Mouse (Mus musculus) urinary bladder, postnatal 10 days (tissue): Measurements from ENCODE around the gene Atf1.

ENCODE experiments used
- DNase-seq: peaks from one replicate; pipeline ENCODE4 v3.0.0; 2022; ENCODE audit warnings: low spot score

The Atf1 gene

DNA sequence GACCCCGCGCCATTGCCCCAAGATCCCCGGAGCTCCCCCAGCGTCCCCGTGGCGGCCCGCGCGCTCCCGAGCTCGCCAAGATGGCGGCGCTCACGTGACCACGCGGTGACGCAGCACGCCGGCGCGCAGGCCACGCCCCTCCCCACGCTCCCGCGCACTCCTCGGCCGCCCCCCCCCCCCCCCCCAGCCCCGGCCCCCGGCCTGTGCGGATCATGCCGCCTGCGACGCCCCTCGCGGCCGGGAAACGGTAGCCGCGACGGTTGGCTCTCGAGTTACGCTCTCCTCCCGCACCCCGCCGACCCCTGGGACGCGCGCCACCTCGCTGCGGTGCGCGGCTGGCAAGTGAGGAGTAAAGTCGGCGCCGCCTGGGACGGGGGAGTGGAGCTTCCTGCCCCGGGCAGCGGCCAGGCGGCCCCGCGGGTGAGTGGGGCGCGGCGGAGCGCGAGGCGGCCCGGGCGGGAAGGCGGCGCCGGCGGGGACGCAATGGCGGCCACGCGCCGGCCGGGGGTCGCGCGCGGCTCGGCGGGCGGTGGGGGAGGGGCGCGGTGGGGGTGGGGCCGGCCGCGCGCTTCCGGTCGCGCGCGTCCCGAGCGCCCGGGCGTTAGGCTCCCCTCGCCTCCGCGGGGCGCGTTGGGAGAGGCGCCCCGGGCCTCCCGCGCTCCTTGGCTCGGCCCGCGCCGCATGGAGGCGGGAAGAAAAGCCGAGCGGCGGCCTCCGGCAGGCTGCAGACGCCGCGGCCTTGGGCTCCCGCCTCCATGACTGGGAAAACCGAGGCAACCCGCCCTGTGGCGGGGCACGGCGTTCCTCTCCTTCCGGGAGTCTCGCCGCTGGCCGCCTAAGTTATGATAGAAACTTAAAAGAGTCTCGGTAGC lies at the start of gene Atf1:
Gene Atf1 (plus strand): TSS at position 157 of the 872 bp plus-strand sequence.
- peak; percentile 59 for DNase-seq

DNA sequence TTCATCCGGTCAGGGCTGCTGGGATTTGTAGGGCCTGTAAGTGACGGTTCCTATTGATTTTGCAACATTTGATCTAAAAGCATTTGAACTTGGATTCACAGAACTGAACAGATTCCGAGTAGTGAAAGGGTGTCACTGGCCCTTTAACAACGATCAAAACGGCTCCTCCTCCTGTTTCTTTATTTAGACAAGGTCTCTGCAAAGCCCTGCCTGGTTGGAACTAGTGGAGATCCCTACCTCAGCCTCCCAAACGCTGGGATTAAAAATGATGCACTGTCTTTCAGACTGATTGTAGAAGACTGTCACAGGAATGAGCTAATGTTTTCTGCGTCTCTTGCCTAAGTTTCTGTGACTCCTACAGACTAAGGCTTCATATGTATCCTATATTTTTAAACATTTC lies 49.1 kb upstream of the Atf1 start:
- DNase-seq = no peak

DNA sequence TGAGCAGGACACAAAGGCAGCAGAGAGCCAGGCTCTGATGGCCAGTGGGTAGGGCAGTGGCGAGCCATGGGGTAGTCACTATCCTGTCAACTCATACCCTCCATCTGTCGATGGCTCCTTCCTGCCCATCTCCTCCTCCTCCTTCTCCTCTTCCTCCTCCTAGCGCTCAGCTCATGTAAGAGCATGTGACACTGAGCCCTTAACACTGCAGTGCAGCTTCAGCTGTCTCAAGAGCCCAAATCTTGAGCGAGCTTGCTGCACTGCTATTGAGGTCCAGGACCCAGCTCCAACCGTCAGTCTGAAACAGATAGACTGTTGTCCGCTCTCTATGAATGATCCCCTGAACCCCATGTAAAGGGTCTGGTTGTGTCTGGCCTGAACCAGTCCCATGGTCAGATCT lies 47.9 kb upstream of the Atf1 start:
- no peak for DNase-seq

DNA sequence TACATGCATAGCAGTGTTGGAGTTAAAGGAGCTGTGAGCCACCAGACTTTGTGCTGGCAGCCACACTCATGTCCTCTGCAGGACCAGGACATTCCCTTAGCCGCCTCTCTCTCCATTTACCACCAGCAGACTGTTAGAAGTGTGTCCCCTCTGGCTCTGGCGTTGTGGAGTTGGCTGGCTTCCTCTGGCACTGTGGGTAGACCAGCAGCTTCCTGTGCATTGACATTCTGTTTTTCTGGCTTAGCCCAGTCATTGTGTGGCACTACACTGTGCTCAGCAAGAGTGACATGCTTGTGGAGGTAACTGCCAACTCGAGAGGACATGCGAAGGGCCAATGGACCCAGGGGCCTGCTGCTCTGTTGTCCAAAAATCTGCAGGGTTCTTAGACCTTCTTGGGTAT lies 47.4 kb upstream of the Atf1 start:
- DNase-seq = no peak

DNA sequence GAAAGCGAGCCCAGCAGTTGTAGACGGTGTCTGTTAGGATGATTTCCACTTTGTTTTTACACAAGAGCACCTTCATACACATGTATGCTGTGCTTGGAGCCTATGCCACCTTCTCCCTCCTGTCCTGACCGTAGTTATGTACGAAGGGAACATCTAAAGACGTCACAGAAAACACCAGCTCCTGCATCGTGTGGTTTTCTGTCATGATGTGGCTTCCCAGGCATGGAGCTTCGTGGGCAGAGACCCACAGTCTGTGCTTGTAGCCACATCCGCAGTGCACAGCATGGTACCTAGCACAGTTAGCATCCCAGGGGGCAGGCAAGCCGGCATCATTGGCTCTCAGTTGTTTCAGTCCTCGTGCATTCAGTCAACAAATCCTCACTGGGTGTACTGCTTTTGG lies 45.8 kb upstream of the Atf1 start:
- DNase-seq = no peak

DNA sequence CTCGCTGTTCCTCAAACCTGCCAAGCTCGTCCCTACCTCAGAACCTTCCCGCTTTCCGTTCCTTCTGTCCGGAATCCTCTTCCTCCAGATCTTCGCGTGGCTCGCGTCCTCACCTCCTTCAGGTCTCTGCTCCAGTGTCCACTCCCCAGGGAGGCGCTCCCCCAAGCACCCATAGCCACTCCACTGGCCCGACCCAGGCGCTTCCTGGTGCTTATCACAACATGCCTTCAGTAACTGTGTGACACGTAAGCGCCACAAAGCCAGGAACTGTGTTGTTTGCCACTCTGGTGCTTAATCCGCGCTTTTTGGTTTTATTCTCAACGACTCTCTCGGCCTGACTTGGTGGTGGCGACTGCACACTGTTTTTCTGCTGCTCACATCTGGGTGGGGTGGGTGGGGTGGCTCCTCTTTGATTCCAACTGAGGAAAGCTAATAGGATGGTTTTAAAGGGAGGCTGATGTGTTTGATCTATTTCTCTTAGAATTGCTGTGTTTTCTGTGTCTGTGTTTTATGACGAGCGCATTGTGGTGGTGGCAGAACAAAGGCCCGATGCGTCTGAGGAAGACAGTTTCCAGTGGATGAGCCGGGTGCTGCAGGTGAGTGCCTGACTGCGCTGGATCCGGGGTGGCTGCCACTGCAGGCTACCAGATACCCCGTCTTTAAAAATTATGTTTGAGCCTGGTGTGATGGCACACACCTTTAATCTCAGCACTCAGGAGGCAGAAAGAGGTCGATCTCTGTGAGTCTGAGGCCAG lies 44.9 kb upstream of the Atf1 start:
- DNase-seq = no peak

DNA sequence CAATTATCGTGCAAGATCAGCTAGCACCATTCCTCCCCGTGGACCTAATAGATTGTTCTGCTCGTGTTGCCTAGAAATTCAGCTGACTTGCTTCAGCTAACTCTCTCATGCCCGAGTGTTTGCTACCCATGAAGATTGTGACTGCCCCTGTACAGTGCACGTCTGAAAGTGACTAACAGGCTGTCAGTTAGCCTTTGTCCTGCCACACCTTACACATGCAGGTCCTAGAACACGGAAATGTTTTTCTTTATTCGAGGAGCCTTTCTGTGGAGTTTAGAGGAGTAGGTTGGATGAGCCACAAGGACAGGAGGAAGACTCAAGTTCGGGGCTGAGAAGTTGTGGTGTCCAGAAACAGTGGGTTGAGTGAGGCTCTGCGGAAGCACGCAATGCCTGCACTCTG lies 44.1 kb upstream of the Atf1 start:
- DNase-seq = no peak

DNA sequence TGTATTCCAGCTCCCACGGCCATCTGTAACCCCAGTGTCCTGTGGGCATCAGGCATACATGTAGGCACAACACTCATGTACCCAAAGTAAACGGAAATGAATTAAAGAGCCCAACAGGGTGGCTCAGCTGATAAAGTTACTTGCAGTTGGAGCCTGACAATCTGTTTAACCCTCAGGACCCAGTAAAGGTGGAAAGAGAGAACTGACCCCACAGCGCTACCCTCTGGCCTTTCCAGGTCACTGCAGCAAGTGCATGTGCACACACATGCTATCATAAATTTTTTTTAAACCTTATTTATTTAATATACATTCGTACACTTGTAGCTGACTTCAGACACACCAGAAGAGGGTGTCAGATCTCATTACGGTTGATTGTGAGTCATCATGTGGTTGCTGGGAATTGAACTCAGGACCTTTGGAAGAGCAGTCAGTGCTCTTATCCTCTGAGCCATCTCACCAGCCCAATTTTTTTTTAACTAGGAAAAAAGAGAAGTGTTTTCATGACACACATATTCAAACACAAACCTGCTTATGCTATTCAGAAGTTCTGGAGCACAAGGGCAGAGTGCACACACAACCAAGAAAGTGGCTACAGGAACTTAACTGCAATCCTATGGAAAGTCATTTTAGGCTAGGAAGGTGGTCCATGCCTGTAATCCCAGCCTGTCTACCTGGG lies 42.7 kb upstream of the Atf1 start:
- no peak for DNase-seq

DNA sequence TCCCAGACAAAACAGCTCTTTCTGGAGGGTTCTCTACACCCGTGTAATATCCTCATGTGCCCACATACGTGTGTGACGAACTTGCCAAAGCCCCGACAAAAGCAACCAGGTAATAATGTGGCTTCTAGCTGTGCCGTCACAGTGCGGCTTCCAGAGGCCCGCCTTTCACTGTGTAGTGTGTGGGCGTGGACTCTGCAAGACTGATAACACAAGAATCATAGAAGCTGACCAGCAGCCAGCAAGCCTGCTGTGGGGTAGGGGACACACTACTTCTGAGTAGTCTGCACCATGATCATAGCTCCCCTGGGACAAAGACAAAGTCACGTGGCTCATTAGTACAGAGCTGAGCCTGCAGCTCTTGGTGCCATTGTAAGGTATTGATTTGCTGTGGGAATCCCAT lies 41.4 kb upstream of the Atf1 start:
- no peak for DNase-seq

DNA sequence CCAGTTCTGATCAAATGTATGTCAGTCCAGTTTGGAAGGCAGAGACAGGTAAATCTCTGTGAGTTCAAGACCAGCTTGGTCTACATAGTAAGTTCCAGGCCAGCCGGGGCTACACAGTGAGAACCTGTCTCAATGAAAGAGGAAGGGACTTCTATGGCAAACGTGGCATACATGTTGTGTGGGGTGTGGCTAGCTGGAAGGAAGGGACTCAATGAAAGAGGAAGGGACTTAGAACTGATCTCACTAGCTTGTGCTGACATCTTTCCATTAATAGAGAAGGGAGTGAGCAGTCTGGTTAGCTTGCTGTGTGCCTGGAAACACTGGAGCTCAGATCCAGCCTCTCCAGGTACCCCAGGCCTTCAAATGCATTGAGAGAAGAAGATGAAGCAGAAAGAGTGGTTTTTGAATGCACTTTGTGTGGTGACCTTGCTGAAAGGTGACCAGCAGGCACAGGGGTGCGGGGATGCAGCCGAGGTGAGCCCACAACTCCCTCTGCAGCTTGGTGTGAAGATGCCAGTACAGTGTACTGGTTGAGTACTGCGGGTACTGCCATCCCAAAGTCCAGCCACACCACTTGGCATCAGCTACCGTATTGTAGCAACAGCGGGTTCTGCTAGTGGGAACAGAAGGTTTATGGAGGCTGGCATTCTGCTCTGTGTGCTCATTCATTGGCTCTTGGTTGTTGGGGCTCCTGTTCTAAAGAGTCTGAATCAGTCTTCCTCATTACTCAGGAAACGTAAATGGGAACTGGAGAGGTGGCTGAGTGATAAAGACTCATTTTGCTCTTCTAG lies 40.5 kb upstream of the Atf1 start:
- DNase-seq = no peak

DNA sequence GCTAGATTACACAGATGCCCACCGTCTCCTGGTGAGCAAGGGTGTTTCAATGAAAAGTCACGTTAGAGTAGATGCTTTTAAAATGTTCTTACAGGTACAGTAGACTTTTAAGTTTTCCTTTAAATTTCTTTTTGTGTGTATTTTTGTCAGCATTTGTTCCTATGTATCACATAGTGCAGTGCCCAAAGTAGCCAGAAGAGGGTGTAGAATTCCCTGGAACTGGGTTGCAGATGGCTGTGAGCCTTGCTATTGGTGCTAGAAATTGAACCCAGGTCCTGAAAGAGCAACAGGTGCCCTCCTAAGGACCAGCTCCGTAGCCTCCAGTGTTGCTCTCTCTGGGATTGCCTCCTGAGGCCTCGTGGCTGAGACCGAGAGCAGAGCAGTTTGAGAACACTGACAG lies 39.1 kb upstream of the Atf1 start:
- no peak for DNase-seq

DNA sequence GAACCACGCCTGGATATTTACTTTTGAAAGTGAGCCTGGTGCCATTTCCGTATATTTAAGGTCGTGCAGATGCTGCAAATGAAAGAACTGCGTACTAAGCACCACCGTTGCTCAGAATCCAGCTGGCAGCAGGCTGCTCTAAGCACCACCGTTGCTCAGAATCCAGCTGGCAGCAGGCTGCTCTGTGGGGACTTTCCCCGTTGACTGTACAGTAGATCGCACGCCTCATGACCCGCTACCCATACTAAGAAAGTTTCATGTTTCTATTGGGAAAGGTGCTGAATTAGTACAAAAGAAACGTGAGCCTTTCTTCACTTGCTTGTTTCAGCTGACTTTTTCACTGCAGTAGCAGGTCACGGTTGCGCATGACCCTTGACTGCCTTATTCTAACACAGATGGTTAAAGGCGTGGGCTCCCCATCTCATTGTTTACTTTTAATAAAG lies 38.6 kb upstream of the Atf1 start:
- DNase-seq = no peak

DNA sequence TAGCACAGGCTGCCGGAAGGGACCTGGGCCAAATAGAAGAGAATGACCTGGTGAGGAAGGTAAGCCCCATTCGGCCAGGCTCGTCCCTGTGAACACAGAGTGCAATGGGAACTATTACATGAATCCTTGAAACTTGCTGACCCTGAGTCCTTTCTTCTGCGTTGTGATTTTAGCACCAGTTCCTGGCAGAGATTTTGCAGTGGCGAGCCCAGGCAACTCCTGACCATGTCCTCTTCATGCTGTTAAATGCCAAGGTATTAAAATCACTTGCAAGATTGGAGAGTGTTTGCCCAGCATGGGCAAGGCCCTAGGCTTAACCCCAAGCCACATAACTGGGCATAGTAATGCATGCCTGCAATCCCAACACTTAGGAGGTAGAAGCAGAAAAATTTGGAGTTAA lies 37.5 kb upstream of the Atf1 start:
- no peak for DNase-seq

DNA sequence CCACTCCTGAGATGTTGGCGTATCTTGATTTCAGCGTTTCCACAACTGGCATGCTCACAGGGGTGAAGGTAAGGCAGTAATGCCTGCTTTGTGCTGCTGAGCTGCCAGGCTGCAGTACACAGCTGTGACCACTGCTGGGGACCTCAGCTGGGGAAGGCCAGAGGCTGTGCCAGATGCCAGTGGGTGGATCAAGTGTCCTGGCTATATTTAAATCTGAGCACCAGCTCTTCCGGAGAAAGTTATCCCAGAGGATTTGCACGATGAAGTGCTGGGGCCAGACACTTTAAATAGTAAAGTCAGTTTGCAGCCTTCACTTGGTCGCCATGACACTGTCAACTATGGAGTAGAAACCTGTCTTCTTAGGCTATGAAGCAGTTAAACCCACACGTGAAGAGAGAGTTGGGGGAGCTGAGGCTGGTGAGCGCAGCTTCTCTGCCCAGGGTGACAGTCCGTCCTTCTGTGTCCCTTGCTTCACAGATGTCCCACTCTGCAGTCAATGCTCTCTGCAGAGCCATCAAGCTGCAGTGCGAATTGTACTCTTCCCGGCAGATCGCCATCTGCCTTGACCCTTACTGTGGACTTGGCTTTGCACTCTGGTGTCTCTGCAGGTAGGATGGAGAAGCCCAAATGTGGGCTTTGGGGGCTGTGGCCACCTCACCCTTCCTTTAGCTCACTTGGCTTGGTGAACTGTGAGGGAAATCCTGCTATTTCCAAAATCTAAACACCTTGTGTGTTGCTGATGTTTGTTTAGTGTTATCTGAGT lies 28.5 kb upstream of the Atf1 start:
- DNase-seq = no peak

DNA sequence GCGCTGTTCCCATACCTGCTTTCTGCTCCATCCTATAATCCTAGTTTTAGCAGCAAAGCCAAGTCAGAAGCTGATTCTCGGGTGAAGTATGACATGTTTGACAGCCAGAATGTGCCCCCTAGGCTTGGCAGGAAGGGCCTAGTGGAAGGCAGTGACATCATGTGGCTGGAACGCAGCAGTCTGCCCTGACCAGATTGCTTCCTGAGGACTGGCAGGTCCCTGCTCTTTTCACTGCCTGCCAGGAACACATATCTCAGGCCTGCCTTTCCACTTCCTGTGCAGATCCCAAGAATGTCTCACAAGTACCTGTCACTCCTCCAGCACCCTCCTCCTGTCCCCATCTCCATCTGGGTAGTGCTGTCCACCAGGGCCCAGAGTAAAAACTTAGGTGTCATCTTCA lies 27.8 kb upstream of the Atf1 start:
- no peak for DNase-seq

DNA sequence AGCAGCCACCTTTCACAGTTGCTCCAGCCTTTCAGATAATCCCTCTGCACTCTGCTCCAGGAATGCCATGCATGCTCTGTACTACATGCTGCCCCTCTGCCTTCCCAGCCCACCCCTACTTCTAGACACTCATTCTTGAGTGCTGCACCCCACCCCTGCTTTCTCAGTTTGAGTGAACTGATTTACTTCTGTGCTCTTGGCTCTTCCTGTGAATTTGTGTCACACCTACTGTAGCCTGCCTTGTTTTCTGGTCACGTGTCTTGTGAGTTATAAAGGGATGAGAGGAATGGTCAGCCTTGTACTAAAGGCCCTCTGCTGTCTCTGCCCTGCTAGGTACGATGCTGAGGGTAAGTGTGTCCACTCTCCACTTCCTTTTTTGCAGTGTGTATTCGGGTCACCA lies 25.8 kb upstream of the Atf1 start:
- no peak for DNase-seq

DNA sequence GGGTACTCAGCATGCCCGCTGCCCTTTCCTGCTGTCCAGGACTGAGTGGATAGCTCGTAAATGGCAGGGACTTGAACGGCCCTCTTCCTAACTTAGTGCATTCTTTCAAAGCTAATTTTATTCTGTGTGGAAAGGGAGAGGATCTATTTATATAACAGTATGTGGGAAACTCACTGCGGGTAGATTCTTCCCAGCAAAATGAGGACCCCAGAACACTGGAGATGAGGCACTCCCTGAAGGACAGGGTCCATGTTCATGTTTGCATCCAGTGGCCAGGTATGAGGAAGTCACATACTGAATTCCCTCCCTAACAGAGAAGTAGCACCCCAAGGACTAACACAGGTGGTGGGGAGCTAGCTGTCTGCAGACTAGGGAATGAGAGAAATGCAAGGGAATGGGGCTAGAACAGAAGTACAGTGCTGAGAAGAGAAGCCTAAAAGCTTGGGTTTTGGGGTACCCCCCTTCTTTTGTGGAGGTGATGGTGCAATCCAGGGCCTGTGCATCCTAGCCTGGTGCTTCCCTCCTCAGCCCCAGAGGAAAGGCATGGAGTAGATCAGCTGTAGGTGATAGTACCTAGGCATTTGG lies 25.1 kb upstream of the Atf1 start:
- DNase-seq = no peak

DNA sequence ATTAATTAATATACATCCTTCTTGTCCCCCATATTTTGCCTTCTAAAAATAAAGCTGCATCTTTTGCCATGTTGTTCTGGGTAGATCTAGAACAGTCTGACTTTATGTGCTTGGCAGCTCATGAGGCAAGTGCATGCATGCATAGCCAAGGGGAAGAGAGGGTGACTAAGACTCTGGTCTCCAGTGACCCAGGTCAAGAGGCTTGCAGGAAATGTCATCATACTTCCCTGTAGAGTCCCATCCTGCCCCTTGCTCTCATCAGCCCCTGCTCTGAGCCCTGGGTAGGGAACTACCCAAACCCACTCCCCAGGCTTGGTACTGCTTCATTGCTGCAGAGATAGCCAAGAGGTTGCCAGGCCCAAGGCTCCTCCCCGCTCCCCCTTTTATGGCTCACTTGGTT lies 23.0 kb upstream of the Atf1 start:
- no peak for DNase-seq

DNA sequence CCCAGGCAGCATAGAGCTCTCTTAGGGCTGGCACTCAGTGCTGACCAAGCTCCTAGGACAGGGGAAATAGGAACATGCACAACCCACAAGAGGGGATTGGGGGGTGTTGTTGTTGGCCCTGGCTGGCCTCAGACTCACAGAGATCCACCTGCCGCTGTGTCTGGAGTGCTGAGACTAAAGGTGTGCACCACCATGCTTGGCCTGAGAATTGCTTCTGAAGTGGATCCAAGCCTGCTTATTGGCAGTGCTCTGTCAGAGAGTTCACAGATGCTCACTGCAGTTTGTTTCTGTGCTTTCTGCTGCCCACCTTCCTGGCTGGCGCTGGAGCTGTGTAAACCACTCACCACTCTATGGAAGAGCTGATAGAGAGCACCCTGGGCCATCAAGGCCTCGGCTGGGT lies 17.6 kb upstream of the Atf1 start:
- DNase-seq = no peak

DNA sequence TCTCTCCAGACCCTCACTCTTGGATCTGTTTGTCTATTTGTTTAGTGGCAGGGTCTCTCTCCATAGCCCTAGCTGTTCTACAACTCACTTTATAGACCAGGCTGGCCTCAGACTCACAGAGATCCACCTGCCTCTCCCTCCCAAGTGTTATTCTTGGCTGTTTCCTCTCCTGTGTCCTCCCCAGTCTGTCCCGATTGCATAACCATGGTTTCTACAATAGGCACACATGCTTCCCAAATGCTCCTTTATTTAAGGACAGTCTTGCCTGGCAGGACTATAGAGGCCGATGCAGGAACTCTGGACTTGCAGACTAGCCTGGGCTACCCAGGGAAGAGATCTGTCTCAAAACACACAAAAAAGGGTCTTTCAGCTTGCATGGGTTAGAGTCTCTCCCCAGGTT lies 14.3 kb upstream of the Atf1 start:
- no peak for DNase-seq

DNA sequence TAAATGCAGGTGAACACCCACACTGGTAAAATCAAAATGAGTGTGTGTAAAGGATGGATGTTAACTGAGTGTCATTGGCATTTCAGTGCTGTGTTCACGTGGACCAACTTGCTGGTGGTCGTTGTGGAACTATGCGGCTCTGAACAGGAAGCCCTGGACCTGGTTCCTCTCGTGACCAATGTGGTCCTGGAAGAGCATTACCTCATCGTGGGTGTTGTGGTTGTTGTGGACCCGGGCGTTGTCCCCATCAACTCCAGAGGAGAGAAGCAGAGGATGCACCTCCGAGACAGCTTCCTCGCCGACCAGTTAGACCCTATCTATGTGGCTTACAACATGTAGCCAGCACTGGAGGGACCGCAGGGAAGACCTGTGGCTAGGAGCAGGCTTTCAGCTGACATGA lies 12.5 kb upstream of the Atf1 start:
- no peak for DNase-seq
